Mouse (Mus musculus): ENCODE results near the gene Col4a1.

Gene Col4a1

DNA sequence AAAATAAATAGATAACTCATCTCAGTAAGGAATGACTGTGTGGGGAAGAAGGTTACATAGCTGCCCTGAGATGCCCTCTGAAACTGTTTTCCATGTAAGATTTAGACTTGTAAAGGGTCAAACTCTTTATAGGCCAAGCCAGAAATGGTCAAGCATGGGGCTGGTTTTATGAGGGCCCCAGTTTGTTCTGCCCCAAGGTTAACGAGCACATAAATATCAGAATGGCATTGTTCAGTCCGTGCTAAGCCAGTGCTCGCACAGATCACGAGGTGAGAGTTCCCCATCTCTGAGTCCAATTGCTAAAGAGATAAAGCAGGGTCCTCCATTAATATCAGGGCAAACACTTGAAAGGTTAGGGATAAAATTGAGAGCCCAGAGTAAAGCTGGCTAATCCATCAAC is 79.6 kb downstream of the Col4a1 start:
- in situ Hi-C loops (cut with MboI, MseI): no loop called here

DNA sequence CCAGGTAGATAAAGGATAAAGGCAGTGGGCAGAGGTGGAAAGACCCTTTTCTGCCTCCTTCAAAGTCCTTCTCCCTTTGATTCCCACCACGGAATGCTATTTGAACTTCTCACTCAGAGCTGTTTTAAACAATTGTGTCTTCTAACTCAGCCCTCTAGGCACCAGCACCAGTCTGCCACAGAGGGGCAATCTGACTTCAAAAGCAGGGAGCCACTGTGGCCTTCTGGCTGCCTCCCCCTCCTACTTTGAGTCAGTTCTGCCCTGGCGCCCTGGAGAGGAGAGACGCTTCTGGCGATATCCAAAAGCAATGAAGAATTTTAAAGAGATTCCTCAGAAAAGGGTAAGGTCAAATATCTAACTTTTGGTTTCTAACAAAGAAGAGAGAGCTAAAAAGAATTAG is 82.3 kb downstream of the Col4a1 start:
- in situ Hi-C loops (cut with MboI, MseI): no loop called here

DNA sequence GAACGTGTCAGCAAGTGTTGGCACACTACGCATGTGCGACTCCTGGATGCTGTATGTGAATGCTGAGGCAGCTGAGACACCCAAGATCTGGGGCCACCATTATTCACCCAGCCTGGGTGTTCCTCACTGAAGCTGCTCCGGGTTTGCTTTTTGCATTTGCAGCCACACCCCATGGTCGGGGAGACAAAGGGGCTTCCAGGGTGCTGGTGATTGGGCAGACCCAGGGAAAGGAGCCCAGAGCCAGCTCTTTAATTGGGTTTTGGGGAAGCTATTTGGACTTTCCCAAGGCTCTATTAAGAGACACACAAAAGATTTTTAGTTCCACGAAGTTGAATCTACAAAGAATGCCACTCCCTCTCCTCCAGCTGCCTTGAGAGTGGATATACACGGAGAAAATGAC is 85.2 kb downstream of the Col4a1 start:
- in situ Hi-C loops (cut with MboI, MseI): no loop called here

- in situ Hi-C loops (cut with MboI, MseI): no loop called here
Observed at GRCm38 (mm10) chr8:11225577-11226434, 86.8 kb downstream of the Col4a1 start.

GRCm38 (mm10) chr8:11224178-11224577 is 88.4 kb downstream of the Col4a1 start:
- in situ Hi-C loops (cut with MboI, MseI): no loop called here

DNA sequence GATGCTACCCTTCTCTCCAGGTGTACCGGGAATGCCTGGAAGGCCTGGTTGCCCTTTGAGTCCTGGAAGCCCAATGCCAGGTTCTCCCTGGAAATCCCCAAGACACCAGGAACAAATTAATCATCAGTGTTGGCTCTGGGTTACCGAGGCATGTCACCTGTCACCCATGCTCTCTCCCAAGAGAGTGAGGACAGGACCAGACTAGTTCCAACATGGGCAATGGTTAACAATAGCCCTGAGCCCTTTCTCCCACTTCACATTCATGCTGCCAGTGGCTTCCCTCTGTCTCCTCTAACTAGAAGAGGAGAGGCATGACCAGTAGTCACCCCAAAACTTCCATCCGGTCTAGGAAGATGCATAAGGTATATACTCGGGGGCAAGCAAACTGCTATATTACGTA is 91.3 kb downstream of the Col4a1 start:
- in situ Hi-C loops (cut with MboI, MseI): no loop called here

DNA sequence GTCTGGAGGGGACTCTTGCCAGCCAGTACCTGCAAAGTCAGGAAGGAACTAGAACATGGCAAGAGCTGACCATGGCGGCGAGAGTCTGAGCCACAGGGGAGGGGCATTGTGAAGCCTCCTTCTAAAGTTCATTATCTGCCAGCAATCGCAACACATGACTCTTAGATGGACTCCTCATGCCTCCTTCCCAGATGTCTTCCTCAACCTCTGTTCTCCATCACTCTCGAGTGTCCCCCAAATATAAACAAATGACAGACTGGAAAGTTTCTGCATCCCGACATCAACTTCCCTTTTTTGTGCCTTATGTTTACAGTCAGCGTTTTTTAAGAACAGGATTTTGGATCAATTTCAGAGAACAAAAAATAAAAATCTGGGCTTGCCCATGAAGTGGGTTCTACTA is 93.3 kb downstream of the Col4a1 start:
- in situ Hi-C loops (cut with MboI, MseI): no loop called here

DNA sequence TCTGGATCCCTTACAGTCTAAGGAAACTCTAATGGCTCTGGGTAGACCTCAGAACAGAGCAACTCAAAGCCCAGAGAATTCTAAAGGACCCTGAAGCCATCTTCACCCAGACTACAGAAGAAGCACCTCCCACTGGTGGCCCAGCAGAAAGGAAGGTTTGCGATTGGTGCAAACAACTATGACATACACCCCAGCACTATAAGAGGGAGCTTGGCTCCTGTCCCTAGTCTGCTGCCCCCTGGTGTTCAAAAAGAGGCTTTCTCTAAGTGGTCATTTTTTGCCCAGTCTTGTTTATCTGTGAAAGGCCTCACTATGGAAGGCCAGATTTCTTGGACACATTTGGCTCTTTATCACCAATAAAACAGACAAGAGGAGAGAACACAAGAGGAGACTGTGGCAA is 97.4 kb downstream of the Col4a1 start:
- in situ Hi-C loops (cut with MboI, MseI): no loop called here

GRCm38 (mm10) chr8:11206509-11206908 is 106.1 kb downstream of the Col4a1 start:
- in situ Hi-C loops (cut with MboI, MseI): no loop called here

DNA sequence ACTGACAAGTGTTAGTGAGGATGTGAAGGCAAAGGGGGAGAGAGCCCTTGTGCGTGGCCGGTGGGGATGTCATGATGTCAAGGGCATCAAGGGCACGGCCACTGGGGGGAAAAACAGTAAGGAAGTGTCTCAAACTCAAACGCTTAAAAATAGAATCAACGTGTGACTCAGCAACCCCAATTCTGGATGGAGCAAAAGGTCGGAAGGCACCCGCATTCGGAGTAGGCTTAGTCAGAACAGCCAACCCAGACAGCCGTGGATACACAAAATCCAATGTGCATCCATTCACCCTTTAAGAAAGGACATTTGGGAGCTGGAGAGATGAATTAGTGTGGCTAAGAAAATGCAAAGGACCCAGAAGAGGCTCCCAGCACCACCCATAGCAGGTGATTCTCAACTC is 107.1 kb downstream of the Col4a1 start:
- in situ Hi-C loops (cut with MboI, MseI): no loop called here

- in situ Hi-C loops (cut with MboI, MseI): no loop called here
Observed at GRCm38 (mm10) chr8:11203260-11204110, 109.1 kb downstream of the Col4a1 start.

GRCm38 (mm10) chr8:11198650-11199049 is 114.0 kb downstream of the Col4a1 start:
- in situ Hi-C loops (cut with MboI, MseI): no loop called here

GRCm38 (mm10) chr8:11197988-11198387 is 114.6 kb downstream of the Col4a1 start:
- in situ Hi-C loops (cut with MboI, MseI): no loop called here

DNA sequence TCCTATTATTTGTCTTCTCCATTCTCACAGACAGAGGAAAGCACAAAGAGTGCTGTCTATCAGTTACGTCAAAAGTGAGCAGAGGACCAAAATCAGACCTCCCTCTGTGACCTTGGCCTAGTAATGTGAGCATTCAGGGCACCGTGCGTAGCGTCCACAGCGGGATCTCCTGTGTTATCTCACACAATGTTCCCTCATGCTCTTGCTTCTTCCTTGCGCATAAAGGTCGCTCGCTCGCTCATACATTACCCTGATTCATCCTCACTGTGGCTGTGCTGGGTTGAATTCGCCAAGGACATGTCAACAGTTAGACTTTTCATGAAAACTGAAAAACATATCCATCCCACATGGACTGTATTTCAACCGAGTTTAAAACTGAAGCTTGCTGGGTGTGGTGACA is 115.4 kb downstream of the Col4a1 start:
- in situ Hi-C loops (cut with MboI, MseI): no loop called here

- in situ Hi-C loops (cut with MboI, MseI): no loop called here
Observed at GRCm38 (mm10) chr8:11192719-11193324, 119.8 kb downstream of the Col4a1 start.

DNA sequence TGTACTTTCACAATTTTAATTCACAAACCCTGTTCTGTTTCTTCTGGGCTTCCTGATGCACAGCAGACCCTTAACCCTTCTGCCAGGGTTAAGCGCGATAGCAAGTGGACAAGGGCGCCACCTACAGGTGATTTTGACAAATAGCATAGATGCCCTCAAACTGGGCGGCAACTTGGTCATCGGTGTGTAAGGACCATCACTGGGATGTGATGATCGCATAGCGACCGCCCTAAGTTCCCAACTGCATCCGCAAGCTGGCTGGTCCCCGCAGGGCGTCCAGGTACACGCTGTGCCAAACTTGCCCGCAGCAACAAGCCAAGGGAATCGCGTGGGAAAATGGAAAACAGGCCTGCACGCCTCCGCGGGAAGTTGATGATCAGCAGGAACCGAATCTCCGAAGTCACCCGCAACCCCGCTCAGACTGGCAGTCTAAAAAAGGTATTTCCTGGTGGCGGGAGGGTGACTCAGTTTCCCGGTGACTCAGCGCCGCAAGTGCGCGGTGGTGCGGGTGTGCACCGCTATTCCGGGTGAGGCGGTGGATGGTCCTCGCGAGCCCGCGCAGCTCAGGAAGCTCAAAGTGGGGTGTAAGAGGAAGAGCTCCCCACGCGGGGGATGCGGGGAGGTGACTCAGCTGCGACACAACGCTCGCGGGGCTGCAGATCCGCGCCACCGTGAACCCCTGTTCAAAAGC is 124.9 kb downstream of the Col4a1 start:
- in situ Hi-C loops (cut with MboI, MseI): loop anchor here (5.0 kb wide), 2 partner anchors 605 to 750 kb away; no protein-coding TSS in a partner anchor

DNA sequence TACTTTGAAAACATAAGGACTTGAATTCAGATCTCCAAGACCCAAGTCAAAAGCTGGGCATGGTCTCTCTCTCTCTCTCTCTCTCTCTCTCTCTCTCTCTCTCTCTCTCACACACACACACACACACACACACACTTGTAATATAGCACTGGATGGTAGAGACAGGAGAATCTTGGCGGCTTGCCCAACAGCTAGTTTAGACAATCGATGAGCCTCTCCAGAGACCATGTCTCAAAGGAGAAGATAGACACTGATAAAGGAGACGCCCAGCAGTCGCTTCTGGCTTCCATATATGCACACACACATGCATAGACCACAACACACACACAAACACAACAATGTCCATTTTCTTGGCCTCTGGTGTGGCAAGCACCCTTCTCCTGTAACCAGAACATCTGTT is 126.2 kb downstream of the Col4a1 start:
- in situ Hi-C loops (cut with MboI, MseI): loop anchor here (5.0 kb wide), 2 partner anchors 604 to 749 kb away; no protein-coding TSS in a partner anchor

DNA sequence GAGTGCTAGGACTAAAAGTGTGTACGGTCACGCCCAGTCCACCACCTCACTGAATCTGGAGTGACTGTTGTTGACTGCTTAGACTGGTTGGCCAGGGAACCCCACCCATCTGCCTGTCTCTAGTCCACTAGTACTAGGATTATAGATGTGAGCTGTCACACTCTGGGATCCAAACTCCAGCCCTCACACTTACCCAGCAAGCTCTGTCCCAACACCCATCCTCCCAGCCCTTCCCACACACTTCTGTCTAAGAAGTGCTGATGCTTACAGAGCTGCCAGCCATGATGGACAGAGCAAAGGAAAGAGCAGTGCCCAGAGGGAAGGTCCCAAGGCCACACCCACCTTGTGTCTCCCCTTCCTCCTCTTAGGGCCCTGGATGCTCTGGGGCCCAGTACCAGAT is 127.0 kb downstream of the Col4a1 start:
- in situ Hi-C loops (cut with MboI, MseI): loop anchor here (5.0 kb wide), 2 partner anchors 603 to 748 kb away; no protein-coding TSS in a partner anchor

DNA sequence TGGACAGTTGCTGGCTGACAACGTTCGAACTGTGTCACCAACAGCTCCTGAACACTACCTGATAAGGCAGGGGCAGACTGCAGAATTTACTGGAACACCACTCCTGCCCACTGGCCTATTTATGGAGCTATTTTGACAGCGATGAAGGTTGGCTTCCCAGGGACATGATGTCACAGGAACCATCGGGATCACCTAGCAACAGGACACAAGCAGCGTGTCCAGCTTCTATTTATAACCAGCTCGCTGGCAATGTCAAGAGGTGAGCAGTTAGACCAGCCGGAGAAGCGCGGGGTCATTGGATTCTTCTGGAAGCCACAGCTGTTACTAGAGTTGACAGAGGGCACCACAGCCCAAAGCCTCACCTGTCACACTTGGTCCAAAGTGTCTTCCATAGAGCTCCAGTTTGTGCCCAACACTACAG is 129.0 kb downstream of the Col4a1 start:
- in situ Hi-C loops (cut with MboI, MseI): no loop called here

DNA sequence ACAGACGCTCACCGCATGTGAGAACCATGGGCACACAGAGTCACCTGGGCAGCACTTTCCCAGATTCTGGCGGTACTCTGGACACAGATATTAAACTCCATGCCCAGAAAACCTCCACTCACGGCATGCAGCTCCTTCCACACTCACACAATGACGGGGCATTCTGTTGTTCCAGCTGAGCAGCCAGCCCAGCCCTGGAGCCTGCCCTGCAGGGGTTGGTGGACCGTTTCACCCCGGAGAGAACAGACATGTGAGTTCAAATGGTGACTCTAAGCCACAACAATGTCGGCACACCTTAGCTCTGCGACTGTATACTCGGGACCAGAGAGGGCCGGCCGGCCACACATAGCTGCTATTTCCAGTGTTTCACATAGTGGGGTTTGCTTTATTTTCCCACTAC is 130.0 kb downstream of the Col4a1 start:
- in situ Hi-C loops (cut with MboI, MseI): no loop called here

DNA sequence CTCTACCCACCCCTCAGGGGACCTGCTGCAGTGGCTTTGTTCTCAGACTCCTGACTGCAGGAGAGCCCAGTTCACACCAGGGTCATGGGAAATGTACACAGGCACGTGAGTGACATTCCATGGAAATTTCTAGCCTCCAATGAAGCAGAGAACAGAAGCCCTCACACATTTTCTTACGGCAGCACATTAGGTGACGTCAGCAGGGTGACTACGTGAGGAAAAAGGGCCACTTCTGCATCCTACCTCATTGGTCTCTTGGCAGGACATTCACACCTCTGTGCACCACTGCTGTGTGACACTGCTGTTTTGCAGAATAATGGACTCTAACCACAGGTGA is 130.5 kb downstream of the Col4a1 start:
- in situ Hi-C loops (cut with MboI, MseI): no loop called here
